Mouse (Mus musculus) ovary, postnatal 14 days (tissue): ENCODE measurements around the gene Clca3a2.
A peak's percentile ranks its signal among the peaks of the same experiment; 100 is the strongest.
"Not testable (repeated sequence)": the region's sequence is repeated elsewhere in the genome, so short reads cannot be mapped to it uniquely, and the experiment has no call there.

Experiments used
- DNase-seq: peaks from one replicate; pipeline ENCODE4 v3.0.0; 2022; ENCODE audit warnings: low spot score

Clca3a2 gene

DNA sequence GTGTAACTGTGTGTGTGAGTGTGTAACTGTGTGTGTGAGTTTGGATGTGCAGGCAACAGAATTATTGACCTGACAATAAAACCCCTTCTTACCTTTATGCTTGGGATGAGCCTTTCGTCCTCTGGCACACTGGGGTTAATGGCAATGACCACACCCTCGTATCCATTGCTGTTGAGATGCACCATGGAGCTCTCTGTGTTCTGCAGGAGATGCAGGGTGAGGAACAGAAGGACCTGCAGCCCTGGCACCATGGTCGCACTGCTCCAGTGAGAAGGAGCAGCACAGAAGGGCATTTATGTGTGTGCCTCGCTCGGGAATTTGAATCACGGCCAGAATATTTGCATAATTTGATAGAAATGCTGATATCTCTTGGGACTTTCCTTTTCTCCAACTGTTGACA lies at the start of gene Clca3a2:
TSS of gene Clca3a2 (minus strand) at position 276 of the 400 bp plus-strand sequence.
- not testable (repeated sequence) for DNase-seq

DNA sequence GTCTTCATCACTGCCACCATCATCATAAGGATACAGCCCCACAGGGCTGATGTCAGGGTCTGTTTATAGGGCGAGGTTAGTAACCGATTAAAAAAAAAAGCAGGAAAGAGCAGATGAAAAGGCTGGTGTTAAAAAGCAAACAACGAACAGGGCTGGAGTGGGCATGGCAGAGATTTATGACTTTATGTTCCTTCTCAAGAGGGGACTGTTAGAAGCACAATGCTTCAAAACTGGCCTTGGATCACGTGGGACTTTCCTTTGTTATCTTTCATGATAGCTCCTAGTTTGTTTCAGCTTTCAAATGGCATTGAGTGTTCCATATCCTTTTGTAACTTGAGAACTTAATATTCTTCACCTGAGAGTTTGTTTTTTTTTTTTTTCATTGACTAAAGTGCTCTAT lies 30.3 kb upstream of the Clca3a2 start:
- no peak for DNase-seq

DNA sequence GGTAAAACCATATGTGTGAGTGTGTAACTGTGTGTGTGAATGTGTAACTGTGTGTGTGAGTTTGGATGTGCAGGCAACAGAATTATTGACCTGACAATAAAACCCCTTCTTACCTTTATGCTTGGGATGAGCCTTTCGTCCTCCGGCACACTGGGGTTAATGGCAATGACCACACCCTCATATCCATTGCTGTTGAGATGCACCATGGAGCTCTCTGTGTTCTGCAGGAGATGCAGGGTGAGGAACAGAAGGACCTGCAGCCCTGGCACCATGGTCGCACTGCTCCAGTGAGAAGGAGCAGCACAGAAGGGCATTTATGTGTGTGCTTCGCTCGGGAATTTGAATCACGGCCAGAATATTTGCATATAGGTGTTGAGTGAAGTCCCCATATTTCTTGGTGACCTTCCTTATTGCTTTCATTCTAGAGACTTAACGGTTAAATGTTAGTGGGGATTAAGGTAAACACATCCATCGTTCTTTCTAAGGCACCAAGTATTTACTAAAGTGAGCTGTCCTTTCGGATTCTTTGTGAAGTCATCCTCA lies 29.8 kb upstream of the Clca3a2 start, which contains the start of gene Clca3b:
TSS of gene Clca3b (minus strand) at position 344 of the 543 bp plus-strand sequence.
- DNase-seq = not testable (repeated sequence)

DNA sequence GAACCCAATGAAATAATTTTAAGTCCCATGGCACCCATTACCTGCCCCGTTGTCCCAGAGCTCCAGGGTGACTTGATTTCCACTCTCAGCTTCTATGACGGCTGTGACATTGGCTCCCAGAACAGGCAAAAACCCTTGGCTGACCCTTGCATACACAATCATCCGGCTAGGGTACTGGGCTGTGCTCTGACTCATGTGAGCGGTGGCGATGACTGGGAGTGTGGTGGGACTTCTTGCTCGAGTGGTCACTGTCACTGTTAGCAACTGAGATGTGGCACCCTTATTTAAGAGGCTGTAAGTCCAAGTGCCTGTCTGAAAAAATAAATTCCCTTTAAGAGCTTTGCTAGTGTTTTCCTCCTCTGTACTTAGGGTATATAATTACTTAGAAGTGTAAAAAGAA lies 8.0 kb upstream of the Clca3a2 start:
- DNase-seq = no peak

DNA sequence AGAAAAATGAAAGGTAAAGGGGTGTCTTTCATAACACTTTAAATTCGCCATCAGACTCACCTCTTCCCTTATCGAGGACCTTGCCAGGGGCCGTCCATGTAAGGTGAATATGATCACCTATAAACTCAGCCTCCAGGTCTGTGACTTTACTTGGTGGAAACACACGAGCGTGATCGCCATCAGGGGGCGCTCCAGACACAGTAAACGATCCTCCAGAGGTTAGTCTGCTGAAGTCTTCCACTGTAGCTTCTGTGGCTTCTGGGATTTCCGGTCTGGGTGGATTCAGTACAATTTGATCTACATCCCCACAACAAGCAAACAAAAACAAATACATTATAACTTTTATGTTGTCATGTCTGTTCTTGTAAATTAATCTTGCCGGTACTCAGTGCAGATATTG lies 5.9 kb upstream of the Clca3a2 start:
- DNase-seq = peak; percentile 68

DNA sequence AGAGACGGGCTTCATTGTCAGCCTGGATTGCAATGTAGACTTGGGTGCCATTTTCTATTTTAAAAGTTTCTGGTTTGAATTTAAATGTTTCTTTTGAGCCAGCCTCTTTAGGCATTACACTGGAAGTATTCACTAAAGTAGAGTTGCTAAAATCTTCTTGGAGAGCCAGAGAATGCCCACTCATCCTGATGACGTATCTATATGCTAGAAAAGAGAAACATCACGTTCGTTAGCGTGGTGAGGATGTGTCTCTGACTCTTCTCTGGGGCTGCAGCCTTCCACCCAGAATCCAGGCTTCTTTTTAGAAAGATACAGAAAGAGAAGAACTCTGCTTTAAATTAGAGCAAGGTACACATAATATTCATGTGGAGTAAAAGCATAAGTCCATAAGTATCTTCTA lies 4.0 kb upstream of the Clca3a2 start:
- no peak for DNase-seq

DNA sequence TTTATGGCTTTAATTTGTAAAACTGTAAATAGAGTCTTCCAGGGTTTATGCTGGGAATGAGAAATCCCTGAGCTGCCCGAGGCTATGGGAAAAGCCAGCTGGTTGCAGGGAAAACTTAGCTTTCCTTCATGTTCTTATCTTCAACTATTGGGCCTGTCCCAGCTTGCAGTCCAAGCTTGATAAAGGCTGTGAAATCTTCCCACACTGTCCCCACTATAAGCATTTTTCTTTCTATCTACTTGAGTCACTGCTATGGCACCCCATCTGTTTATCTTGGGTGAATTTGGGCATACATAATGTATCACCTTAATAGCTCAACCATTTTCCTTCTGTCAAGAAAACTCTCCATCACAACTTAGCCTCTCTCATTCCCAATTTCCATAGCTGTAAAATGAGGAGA lies 1.3 kb upstream of the Clca3a2 start:
- DNase-seq = no peak

DNA sequence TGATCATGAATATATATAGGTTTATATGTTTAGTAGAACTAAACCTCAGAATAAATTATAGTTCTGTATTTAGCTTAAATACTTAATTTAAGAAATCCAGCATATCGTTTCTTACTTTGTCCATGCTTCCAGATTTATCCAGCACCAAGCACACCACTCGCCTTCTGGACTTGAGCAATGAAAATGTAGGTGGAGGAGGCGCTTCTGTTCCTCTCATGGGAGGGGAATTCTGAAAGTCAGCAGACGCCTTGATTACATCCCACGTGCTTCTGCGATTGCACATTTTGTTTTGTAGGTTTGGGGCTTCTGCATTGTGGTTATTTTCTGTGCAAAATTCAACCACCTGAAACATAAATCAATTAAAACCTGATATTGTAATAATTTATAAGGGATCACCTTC lies 6.0 kb downstream of the Clca3a2 start:
- DNase-seq = not testable (repeated sequence)

DNA sequence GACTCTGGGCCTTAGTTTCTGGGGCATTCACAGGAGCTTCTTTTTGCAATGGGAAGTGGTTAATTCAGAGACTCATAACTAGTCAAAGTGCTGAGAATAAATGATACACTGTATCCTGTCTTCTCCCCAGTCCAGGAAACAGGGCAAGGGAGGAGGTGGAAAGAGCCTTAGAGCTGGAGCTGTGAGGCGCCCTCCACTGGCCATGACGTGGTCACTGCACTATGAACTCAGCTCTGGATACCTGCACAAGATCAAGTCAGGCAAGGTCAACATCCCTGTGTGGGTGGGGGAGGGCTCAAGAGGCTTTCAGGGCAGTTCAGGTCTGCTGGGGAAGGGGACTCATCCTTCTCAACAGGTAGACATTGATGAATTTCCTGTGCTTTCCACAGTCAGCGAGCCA lies 7.5 kb downstream of the Clca3a2 start:
- DNase-seq = no peak

DNA sequence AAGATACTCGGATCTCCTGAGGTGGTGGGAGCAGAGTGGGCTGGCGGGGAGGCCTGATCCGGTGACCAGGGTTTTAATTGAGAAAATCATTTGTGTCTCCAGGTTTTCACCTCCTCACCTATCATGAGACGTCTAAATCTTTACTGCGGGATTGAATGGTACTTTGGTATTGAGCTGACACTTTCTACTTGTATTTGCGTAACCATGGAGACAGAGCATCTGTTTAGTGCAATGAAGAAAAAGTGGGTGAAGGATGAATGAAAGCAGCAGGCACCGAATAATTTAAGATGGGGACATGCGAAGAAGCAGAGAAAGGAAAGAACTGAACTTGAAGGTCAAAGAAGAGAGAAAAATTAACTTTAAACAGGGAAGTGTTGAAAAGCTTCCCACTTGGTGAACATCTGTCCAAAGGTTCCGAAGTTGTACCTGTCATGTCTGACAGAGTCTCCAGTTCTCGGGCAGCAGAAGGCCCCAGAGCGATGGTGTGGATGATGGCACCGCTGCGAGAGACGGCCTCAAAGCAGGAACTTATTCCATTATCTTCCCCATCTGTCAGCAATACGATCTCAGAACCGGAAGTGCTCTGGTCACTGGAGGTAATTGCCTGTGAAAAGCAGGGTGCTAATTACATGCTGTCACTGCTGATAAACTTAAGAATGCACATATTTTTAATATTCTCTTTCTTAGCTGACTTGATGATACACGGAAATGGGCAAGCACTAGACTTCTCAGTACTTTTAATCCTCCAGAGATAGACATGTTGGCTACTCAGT lies 11.0 kb downstream of the Clca3a2 start:
- DNase-seq = not testable (repeated sequence)

DNA sequence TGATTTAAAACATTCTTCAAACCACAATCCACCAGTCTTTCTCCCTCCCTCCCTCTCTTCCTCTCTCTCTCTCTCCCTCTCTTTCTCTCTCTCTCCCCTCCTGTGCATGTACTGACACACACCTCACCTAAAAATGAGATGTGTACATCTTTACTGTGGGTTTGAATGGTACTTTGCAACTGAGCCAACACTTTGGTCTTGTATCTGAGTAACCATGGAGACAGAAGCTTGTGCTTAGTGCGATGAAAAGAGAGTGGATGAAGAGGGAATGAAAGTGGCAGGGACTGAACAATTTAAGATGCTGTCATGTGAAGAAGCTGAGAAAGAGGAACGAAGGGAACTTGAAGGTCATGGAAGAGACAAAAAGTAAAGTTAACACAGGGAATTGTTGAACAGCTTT lies 12.7 kb downstream of the Clca3a2 start:
- DNase-seq = not testable (repeated sequence)

DNA sequence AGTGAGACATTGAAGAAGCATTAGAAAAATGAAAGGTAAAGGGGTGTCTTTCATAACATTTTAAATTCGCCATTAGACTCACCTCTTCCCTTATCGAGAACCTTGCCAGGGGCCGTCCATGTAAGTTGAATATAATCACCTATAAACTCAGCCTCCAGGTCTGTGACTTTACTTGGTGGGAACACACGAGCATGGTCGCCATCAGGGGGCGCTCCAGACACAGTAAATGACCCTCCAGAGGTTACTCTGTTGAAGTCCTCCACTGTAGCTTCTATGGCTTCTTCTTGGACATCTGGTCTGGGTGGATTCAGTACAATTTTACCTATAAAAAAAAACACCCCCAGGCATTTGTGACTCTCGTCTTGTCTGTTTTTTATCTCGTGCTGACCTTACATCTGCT lies 17.4 kb downstream of the Clca3a2 start:
- DNase-seq = peak; percentile 3

DNA sequence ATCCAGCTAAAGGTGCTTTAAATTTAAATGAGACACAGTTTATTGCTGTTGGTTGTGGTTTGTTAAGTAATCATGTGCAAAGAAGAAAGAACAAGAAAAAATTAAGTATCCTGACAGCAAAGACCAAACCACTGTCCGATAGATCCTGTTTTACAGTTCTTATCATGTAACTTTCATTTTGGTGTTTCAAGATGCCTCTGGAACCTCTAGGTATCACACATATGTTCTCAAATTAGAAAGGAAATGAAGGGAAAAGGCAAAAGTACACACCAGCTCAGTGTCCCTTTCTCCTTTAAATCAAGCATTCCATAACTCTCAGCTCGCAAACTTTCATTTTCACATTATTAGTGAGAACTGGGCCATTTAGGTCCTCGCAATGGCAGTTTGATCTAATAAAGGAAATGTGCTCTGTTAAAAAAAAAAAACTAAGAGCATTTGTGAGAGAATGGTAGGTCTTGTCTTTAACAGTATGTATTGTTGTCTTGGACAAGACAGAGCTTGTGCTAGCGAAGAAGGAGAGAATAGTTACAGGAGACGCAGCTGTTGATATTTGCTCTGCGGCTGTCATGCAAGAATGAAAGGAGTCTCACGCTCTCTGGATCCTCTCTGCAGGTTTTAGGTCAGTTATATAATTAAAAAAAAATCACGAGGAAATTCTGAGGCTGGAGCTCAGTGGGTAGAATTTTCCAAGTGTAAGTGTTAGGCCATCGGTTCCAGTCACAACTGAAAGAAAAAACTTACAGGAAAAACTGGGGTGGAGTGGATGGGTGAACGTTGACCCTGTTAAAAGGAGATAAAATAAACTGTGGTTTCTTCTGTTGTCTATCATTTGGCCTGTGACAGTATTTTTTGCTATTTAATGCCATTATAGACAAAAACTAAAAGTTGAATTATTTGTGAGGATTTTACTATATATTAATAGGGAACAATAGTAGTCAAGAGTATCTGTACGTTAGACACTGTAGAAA lies 33.8 kb downstream of the Clca3a2 start:
- DNase-seq = no peak

DNA sequence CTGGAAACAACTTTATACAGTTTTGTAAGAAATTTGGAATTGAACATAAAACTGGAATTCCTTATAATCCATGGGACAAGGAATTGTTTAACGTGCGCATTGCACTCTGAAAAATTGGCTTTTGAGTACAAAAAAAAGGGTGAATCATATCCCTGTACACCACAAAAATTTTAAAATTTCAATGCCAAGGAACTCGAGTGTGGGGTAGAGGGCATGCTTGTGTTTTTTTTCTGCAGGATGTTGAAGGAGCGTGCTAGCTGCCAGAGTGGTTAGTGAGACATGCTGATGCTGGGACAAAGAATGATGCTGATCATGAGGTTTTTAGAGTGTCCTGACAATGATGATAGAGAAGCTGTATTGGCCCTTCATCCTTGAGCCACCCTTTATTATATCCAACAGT lies 54.1 kb downstream of the Clca3a2 start:
- DNase-seq = no peak

DNA sequence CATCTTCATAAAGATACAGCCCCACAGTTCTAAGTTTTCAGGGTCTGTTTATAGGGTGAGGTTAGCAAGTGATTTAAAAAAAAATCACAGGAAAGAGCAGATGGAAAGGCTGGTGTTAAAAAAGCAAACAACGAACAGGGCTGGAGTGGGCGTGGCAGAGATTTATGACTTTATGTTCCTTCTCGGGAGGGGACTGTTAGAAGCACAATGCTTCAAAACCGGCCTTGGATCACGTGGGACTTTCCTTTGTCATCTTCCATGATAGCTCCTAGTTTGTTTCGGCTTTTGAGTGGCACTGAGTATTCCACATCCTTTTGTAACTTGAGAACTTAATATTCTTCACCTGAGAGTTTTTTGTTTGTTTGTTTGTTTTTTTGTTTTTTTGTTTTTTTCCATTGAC lies 57.8 kb downstream of the Clca3a2 start:
- no peak for DNase-seq

DNA sequence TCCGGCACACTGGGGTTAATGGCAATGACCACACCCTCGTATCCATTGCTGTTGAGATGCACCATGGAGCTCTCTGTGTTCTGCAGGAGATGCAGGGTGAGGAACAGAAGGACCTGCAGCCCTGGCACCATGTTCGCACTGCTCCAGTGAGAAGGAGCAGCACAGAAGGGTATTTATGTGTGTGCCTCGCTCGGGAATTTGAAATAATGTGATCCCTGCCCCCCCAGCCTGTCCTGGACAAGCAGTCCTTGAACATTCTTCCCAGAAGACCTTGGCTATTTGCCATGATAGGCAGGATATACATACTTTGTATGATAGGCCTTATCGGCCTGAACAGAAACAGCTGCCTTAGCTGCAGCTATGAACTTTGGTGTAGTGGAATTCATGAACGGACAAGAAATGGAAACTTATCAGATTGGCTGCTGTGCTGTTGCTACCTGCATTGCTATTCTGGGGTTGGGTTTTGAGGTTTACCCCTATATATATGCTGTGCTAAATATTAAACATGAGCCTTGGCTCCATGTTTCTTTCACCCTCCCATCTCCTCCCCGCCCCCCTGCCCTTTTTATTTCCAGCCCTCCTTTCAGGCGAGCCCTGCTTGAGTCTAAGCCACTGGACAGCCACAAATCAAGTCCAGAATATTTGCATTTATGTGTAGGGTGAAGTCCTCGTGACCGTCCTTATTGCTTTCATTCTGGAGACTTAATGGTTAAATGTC lies 58.5 kb downstream of the Clca3a2 start, which contains the start of gene Clca3a1:
TSS of gene Clca3a1 (minus strand) at position 386 of the 718 bp plus-strand sequence.
- no peak for DNase-seq

DNA sequence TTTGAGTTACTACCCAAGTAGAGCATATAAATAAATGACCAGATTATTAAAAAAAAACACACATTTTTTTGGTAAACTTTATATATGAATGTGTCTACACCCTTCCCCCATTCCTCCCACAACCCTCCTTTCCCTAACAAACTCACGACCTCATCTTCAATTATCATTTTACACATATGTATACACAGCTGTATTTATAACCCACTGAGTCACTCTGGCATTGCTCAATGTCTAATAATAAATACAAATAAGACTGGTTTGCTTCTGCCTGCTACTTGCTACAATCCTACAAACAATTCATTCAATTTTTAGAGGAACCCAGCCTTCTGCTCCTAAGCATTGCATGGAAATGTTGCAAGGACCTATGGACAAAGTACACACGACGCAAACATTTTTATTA lies 59.6 kb downstream of the Clca3a2 start:
- DNase-seq = no peak

DNA sequence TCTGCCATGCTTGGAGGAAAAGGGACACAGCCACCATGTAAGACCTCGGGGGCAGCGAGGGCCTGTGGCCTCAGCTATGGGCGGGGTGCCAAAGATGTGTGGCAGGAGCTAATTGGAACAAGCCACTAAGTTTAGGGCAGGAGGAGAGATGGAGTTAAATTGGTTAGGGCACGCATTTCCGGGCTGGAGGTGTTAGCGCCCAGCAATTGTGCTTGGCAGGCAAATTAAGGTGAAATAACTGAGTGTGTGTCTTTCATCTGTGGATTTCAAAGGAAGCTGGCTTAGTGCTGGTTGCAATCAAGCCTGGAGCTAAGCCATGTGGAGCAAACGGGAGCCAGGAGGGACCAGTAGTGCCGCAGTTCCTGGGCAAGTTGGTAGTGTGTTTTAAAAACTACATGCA lies 63.2 kb downstream of the Clca3a2 start:
- not testable (repeated sequence) for DNase-seq

DNA sequence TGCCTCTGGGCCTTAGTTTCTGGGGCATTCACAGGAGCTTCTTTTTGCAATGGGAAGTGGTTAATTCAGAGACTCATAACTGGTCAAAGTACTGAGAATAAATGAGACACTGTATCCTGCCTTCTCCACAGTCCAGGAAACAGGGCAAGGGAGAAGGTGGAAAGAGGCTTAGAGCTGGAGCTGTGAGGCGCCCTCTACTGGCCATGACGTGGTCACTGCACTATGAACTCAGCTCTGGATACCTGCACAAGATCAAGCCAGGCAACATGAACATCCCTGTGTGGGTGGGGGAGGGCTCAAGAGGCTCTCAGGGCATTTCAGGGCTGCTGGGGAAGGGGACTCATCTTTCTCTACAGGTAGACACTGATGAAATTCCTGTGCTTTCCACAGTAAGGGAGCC lies 66.2 kb downstream of the Clca3a2 start:
- no peak for DNase-seq

DNA sequence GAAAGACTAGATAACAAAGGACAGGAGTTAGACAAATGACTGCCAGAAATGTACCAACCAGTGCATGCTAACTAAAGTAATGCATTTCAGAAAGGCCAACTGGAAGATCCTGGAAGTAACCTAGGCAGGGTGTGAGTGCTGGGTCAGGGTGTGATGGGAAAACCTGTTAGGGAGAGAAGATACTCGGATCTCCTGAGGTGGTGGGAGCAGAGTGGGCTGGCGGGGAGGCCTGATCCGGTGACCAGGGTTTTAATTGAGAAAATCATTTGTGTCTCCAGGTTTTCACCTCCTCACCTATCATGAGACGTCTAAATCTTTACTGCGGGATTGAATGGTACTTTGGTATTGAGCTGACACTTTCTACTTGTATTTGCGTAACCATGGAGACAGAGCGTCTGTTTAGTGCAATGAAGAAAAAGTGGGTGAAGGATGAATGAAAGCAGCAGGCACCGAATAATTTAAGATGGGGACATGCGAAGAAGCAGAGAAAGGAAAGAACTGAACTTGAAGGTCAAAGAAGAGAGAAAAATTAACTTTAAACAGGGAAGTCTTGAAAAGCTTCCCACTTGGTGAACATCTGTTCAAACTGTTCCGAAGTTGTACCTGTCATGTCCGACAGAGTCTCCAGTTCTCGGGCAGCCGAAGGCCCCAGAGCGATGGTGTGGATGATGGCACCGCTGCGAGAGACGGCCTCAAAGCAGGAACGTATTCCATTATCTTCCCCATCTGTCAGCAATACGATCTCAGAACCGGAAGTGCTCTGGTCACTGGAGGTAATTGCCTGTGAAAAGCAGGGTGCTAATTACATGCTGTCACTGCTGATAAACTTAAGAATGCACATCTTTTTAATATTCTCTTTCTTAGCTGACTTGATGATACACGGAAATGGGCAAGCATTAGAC lies 70.0 kb downstream of the Clca3a2 start:
- not testable (repeated sequence) for DNase-seq

DNA sequence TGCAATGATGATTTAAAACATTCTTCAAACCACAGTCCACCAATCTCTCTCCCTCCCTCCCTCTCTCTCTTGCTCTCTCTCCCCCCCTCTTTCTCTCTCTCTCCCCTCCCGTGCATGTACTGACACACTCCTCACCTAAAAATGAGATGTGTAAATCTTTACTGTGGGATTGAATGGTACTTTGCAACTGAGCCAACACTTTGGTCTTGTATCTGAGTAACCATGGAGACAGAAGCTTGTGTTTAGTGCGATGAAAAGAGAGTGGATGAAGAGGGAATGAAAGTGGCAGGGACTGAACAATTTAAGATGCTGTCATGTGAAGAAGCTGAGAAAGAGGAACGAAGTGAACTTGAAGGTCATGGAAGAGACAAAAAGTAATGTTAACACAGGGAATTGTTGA lies 71.6 kb downstream of the Clca3a2 start:
- DNase-seq = not testable (repeated sequence)
